Comparison of ENCODE assay signal across 18 mouse cellular contexts in the genomic region with DNA sequence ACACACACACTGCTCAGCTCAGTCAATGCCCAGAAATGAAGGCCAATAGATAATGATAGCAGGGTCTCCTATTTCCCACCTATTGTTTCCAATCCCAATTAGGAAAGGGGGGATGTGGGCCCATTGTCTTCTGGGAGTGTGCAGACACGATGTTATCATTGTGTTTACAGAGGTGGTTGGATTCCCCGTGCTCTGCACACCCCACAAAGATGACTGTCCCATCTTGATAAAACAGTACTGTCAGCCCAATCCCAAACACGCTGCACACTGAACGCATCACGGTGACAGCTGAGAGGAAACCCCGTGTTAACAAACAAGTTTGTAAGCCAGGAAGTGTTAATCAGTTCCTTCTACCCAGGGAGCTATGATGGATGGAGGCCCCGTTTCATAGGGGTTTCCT.
DNase-seq lines count a peak whose midpoint lies in the region; ATAC-seq and TF ChIP-seq lines count a peak whose summit lies in the region.
"Had no signal": no experiment of that assay in that cellular context is flagged by ENCODE, and none has a peak within 500 bp of the region (broad histone marks: within the 10 kb centered on the region; RNA-seq: fewer than 3 reads in every experiment).

No protein-coding gene starts in this region.

- DNase-seq in heart, postnatal 4 days, result no peak
- no peak for DNase-seq in liver, embryonic 14.5 days (ENCODE audit: low read depth in 3 of 3, low spot score in 3 of 3)
- DNase-seq in lung, postnatal 36 days, result peak; percentile 15
- no peak for DNase-seq in embryo, embryonic 10.5 days (ENCODE audit: low spot score)
- DNase-seq: B cell, adult 2 months; cerebellum, adult 11 months; cerebellum, postnatal 25 days; kidney, postnatal 25 days; right cerebral cortex, postnatal 25 days; thymus, postnatal 36 days had no signal

- ATAC-seq in heart, embryonic 15.5 days (replicated peaks; ENCODE audit: insufficient number of reproducible peaks, insufficient read depth, low FRiP score, low read depth), result 0 out of 2 replicates have a peak, but pooled peaks have one; percentile 39
- ATAC-seq in activated CD4-positive, CD25-positive, alpha-beta regulatory T cell, adult 4 months, result peak; percentile 46
- peak; percentile 51; the same call in 1 of the 2 replicates for ATAC-seq in liver, embryonic 14.5 days (ENCODE audit: insufficient read depth)
- ATAC-seq in midbrain, embryonic 15.5 days (replicated peaks), result no peak
- ATAC-seq in forebrain, embryonic 12.5 days (ENCODE audit: low FRiP score), result no peak
- ATAC-seq: intestine, embryonic 15.5 days had no signal

- no peak for TF ChIP-seq EP300 in liver, embryonic 14.5 days (IDR thresholded peaks at IDR 0.05; ENCODE audit: low read depth)

- no peak overlapping the region for H3K9ac ChIP-seq in heart, embryonic 15.5 days
- H3K9ac ChIP-seq in liver, embryonic 14.5 days (replicated peaks), result no peak overlapping the region
- H3K9ac ChIP-seq in midbrain, embryonic 15.5 days, result no peak overlapping the region
- no peak overlapping the region for H3K9ac ChIP-seq in forebrain, embryonic 12.5 days
- H3K9ac ChIP-seq: intestine, embryonic 15.5 days; limb, embryonic 15.5 days; midbrain, embryonic 12.5 days had no signal

- 24% methylated on average over 7 of the region's 7 CpGs for WGBS in heart, embryonic 15.5 days
- WGBS in liver, embryonic 14.5 days (ENCODE audit: insufficient replicate concordance), result 8% methylated on average over 7 of the region's 7 CpGs
- WGBS in midbrain, embryonic 15.5 days, result 80% methylated on average over 7 of the region's 7 CpGs
- 74% methylated on average over 7 of the region's 7 CpGs for WGBS in forebrain, embryonic 12.5 days

- H3K27me3 ChIP-seq in heart, embryonic 15.5 days, result no peaks in the 10 kb centered on the region
- no peaks in the 10 kb centered on the region for H3K27me3 ChIP-seq in liver, embryonic 14.5 days (ENCODE audit: control insufficient read depth, insufficient read depth, low read length)
- no peaks in the 10 kb centered on the region for H3K27me3 ChIP-seq in midbrain, embryonic 15.5 days (replicated peaks)
- peaks cover 5% of the 10 kb centered on the region for H3K27me3 ChIP-seq in forebrain, embryonic 12.5 days
- H3K27me3 ChIP-seq: intestine, embryonic 15.5 days; limb, embryonic 15.5 days; midbrain, embryonic 12.5 days had no signal

- H3K4me1 ChIP-seq in heart, embryonic 15.5 days (replicated peaks), result peaks cover 8% of the 10 kb centered on the region
- H3K4me1 ChIP-seq in liver, embryonic 14.5 days (replicated peaks; ENCODE audit: control insufficient read depth in 2 of 2, insufficient read depth in 2 of 2, low read length in 1 of 2), result peaks cover 0 to 1% of the 10 kb centered on the region in 2 experiments; a peak in 1 of 4 replicates
- H3K4me1 ChIP-seq in midbrain, embryonic 15.5 days, result no peaks in the 10 kb centered on the region
- no peaks in the 10 kb centered on the region for H3K4me1 ChIP-seq in forebrain, embryonic 12.5 days
- H3K4me1 ChIP-seq: intestine, embryonic 15.5 days; limb, embryonic 15.5 days; midbrain, embryonic 12.5 days had no signal

- no peaks in the 10 kb centered on the region for H3K36me3 ChIP-seq in heart, embryonic 15.5 days
- H3K36me3 ChIP-seq in liver, embryonic 14.5 days (replicated peaks; ENCODE audit: control insufficient read depth, insufficient read depth, low read depth), result no peaks in the 10 kb centered on the region
- H3K36me3 ChIP-seq in midbrain, embryonic 15.5 days (replicated peaks), result no peaks in the 10 kb centered on the region
- H3K36me3 ChIP-seq in forebrain, embryonic 12.5 days (replicated peaks), result no peaks in the 10 kb centered on the region
- H3K36me3 ChIP-seq: forebrain, embryonic 10.5 days; intestine, embryonic 15.5 days; limb, embryonic 15.5 days; midbrain, embryonic 12.5 days had no signal

- no peaks in the 10 kb centered on the region for H3K9me3 ChIP-seq in heart, embryonic 15.5 days (replicated peaks)
- H3K9me3 ChIP-seq in liver, embryonic 14.5 days (ENCODE audit: control insufficient read depth, low read length), result no peaks in the 10 kb centered on the region; the same call in none of the 2 replicates
- no peaks in the 10 kb centered on the region for H3K9me3 ChIP-seq in midbrain, embryonic 15.5 days
- H3K9me3 ChIP-seq in forebrain, embryonic 12.5 days, result peaks cover 3% of the 10 kb centered on the region; the same call in 1 of the 2 replicates
- H3K9me3 ChIP-seq: intestine, embryonic 15.5 days; limb, embryonic 15.5 days; midbrain, embryonic 12.5 days had no signal

- H3K4me3 ChIP-seq in heart, embryonic 15.5 days, result no peak overlapping the region
- no peak overlapping the region for H3K4me3 ChIP-seq in liver, embryonic 14.5 days (ENCODE audit: insufficient read depth in 1 of 2, low read depth in 2 of 2, low read length in 2 of 2)
- no peak overlapping the region for H3K4me3 ChIP-seq in midbrain, embryonic 15.5 days
- no peak overlapping the region for H3K4me3 ChIP-seq in forebrain, embryonic 12.5 days (replicated peaks)
- H3K4me3 ChIP-seq: forebrain, embryonic 10.5 days; intestine, embryonic 15.5 days; limb, embryonic 15.5 days; midbrain, embryonic 12.5 days had no signal

- H3K4me2 ChIP-seq in heart, embryonic 15.5 days, result no peak overlapping the region
- H3K4me2 ChIP-seq in liver, embryonic 14.5 days (ENCODE audit: low read depth), result no peak overlapping the region
- no peak overlapping the region for H3K4me2 ChIP-seq in midbrain, embryonic 15.5 days
- no peak overlapping the region for H3K4me2 ChIP-seq in forebrain, embryonic 12.5 days
- H3K4me2 ChIP-seq: intestine, embryonic 15.5 days; limb, embryonic 15.5 days; midbrain, embryonic 12.5 days had no signal

- H3K27ac ChIP-seq in heart, embryonic 15.5 days, result peak overlapping the region; percentile 36
- no peak overlapping the region for H3K27ac ChIP-seq in liver, embryonic 14.5 days
- H3K27ac ChIP-seq in midbrain, embryonic 15.5 days, result no peak overlapping the region
- no peak overlapping the region for H3K27ac ChIP-seq in forebrain, embryonic 12.5 days
- H3K27ac ChIP-seq: forebrain, embryonic 10.5 days; intestine, embryonic 15.5 days; limb, embryonic 15.5 days; midbrain, embryonic 12.5 days had no signal

- TF ChIP-seq CTCF in liver, embryonic 14.5 days (IDR thresholded peaks at IDR 0.05; ENCODE audit: low read depth), result no peak

Comparison
In these comparisons a context has a peak if more than half of its experiments do, and no peak if none do; other contexts are left out.
1. ATAC-seq: peak in heart, embryonic 15.5 days (single experiment), activated CD4-positive, CD25-positive, alpha-beta regulatory T cell, adult 4 months (single experiment) and liver, embryonic 14.5 days (single experiment); none in midbrain, embryonic 15.5 days (single experiment) and forebrain, embryonic 12.5 days (single experiment).